Mouse (Mus musculus) spleen, adult 12 weeks (tissue): ENCODE measurements around the gene Rere.
"Not testable (repeated sequence)": the region's sequence is repeated elsewhere in the genome, so short reads cannot be mapped to it uniquely, and the experiment has no call there.

ENCODE experiments used
- DNase-seq: peaks from one replicate; pipeline ENCODE4 v3.0.0; 2022; ENCODE audit warnings: low spot score

Gene Rere

DNA sequence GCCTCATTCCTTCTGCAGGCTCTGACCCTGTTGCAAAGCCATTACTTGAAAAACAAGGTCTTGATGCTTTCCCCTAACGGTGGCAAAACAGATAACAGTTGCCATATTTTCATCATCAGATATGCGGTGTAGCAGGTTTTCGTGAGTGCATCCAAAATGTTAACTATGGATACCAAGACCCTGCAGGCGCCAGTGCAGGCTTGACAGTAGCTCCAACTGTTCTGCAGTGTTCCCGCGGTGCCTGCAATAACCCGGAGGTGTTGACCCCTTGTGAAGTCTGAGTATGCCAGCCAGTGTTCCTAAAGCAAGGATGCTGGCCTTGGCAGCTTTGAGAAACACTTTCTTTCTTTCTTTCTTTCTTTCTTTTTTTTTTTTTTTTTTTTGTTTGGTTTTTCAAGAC is 26.3 kb upstream of the Rere start:
- no peak for DNase-seq

GRCm38 (mm10) chr4:150257252-150258204 is 23.9 kb upstream of the Rere start:
- DNase-seq, result peak; percentile 56

DNA sequence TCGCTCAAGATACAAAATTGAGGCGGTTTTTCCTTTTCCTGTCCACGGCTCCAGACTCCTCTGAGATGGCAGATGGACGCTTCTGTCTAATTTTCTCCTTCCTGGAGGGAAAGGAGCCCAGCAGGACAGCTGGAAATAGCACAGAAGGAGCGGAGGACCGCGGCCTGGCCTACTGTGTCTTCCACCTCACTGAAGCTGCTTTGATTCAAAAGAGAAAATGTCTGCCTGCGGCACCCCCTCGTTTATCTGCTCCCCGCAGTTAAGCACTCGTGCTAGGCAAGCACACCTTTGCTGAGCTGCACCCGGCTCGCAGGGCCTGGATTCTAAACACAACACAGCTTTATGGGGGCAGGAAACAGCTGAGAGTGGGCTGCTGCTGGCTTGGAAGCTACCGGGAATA is 23.1 kb upstream of the Rere start:
- DNase-seq, result no peak

DNA sequence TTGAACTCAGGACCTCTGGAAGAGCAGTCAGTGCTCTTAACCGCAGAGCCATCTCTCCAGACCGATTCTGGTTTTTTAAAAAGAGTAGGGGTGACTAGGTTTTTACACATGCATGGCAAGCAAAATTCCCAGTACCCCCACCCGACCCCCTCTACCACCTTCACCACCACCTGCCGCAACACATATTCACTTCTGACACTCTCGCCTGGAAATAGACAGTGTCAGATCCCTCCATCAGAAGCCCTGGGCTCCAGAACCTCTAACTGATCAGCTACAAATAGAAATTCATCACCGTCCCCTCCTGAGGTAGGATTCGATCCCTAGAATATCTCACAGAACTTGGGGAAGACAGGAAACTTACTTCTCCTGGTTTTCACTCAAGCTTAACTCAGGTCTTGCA is 21.9 kb upstream of the Rere start:
- DNase-seq, result no peak

- DNase-seq, result no peak
These were observed 21.3 kb upstream of the Rere start for GRCm38 (mm10) chr4:150260111-150260510.

DNA sequence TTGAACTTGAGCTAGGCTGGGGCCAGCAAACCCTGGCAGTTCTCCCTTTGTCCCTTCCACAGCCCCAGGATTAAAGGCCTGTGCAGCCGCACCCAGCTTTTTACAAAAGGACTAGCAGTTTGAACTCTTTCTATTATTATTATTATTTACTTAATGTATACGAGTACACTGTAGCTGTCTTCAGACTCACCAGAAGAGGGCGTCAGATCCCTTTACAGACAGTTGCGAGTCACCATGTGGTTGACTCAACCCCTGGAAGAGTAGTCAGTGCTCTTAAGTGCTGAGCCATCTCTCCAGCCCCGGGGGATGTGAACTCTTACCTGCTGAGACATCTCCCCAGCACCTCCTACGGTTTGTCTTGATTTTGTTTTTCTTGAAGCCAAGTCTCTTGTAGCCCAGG is 20.7 kb upstream of the Rere start:
- DNase-seq, result no peak

DNA sequence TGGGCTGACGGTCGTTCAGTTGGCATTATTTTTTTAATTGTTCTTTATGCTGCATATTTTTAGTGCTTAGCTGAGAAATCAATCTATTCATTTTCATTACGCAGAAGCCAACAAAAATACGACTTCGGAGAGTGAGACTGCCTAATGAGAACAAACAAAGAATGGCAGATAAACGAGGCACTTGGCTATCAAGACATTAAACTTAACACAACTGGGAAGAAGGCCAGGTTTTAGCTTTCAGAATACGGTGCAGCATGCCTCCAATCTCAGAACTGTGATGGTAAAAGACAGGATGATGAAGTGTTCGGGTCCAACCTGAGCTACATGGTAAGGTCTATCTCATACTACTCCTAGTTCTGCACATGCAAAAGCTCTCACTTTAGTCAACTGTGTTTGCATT is 19.1 kb upstream of the Rere start:
- no peak for DNase-seq

DNA sequence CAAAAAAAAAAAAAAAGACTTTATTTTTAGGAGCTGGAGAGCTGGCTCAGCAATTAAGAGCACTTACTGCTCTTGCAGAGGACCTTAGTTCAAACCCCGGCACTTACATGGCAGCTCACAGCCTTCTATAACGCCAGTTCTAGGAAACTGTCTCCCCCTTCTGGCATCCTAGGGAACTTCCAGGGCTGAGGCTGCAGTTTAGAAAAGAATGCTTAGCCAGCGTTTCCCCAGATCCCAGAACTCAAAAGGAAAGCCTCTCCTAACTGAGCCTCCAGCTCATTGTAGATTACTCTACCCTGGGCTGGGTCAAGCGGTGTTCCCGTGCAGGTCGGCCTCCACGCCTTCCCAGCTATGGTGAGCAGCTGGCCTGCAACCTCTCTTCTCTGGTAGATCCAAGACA is 16.5 kb upstream of the Rere start:
- no peak for DNase-seq

- DNase-seq, result no peak
These were observed 16.0 kb upstream of the Rere start for GRCm38 (mm10) chr4:150265471-150265870.

- no peak for DNase-seq
These were observed 14.7 kb upstream of the Rere start for GRCm38 (mm10) chr4:150266655-150267223.

- no peak for DNase-seq
These were observed 12.5 kb upstream of the Rere start for GRCm38 (mm10) chr4:150268674-150269653.

DNA sequence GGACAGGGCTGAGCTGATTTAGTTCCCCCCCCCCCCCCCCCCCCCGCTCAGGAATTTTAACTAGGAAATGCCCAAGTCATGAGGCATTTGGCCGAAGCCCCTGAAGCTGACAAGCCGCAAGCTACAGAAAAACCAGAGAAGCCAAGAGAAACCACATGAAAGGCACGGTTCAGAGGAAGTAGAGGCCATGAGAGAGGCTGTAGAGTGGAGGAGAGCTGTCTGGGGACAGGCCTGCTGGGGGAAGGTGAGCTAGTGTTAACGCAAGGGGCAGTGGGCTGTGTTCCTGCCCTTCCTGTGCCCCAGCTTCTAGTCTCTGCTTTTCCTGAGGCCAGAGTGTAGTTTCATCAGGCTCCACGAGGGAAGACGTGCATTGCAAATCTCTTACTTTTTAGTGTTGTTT is 11.8 kb upstream of the Rere start:
- no peak for DNase-seq

DNA sequence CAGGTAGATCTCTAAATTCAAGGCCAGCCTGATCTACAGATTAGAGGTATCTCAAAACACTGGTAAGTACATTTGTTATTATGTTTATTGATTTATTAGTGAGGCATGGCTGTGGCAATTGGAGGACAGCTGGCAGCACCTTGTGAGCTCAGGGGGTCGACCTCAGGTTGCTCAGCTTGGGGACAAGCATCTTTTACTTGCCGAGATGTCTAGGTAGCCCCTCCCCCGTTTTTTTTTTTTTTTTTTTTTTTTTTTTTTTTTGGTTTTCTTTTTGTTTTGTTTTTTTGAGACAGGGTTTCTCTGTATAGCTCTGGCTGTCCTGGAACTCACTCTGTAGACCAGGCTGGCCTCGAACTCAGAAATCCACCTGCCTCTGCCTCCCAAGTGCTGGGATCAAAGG is 10.7 kb upstream of the Rere start:
- not testable (repeated sequence) for DNase-seq

DNA sequence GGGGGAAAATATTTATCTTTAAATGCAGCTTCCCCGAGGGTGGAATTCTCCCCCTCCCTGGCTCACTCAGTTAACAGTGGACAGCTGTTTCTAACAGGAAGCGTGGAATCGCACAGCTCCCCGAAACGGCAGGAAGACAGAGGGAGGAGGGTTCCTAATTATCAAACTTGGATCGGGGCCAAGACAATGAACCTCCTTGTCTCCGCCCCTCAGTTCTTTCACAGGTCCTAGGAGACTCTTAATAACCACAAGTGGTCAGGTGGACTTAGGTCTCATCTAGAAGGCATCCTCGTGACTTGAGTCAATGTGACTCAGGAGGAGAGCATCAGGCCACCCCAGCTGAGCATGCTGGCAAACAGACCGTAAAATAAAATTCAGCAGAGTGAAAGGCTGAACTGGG is 8.7 kb upstream of the Rere start:
- DNase-seq, result no peak

GRCm38 (mm10) chr4:150275531-150275930 is 5.9 kb upstream of the Rere start:
- no peak for DNase-seq

DNA sequence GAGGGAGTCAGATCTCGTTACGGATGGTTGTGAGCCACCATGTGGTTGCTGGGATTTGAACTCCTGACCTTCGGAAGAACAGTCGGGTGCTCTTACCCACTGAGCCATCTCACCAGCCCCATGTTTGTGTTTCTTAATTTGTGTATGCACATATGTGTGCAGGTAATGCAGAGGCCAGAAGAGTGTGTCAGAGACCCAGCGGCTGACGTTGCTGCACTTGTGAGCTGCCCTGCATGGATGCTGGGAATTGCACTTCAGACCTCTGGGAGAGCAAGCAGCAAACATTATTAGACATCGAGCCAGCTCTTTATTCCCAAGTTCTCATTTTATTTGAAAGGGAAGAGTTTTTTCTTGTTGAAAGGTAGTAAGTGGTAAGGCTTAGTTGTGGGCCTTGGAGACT is 2.1 kb upstream of the Rere start:
- not testable (repeated sequence) for DNase-seq

DNA sequence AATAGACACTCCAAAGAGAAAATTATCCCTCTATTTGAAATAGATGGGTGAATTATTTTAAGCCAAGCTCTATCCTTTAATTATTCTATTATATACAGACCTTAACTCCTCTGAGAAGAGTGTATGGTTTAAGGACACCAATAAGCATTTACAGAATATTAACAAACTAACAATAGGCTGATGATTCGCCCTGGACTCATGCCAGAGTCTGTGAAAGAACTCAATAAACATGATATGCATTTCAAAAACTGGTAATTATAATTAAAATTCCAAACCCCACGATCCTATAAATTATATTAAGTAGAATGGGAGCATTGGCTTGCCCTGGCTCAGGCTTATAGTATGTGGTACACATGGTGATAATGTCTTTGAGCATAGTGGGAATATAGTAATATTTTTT is 1.4 kb upstream of the Rere start:
- DNase-seq, result no peak

GRCm38 (mm10) chr4:150280459-150280858 is 987 bp upstream of the Rere start:
- DNase-seq, result no peak

DNA sequence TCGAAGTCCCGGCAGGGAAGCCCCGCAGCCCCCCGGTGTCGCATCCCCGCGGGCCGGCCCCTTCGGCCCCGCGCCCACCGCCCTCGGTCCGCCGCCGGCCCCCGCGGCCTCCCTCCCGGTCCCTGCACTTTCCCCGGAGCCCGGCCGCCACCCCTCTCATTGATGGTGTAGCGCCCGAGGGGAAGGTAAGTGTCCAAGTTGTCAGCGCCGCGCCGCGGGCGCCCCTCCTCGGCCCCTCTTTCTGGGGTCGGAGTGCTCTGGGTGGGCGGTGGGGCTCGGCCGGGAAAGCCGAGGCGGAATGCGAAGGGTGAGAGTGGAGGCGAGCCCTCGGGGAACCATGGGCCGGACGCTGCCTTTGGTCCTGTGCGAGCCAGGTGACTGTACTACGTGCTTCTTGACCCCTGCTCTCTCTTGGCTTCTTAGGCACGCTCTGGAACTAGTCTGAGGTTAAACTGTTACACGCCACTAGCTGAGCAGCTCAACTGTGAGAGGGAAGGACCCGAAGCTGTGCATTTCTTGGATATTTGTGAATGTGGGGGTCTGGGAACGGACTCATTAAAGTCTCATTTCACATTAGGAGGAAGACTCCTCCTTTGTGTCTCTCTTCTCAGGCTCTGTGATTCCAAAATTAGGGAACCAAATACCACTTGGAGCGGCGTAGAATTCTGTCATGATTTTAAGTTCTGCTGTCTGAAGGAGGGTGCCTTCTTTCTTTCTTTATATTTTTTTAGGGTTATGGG is 615 bp downstream of the Rere start:
- DNase-seq, result no peak

DNA sequence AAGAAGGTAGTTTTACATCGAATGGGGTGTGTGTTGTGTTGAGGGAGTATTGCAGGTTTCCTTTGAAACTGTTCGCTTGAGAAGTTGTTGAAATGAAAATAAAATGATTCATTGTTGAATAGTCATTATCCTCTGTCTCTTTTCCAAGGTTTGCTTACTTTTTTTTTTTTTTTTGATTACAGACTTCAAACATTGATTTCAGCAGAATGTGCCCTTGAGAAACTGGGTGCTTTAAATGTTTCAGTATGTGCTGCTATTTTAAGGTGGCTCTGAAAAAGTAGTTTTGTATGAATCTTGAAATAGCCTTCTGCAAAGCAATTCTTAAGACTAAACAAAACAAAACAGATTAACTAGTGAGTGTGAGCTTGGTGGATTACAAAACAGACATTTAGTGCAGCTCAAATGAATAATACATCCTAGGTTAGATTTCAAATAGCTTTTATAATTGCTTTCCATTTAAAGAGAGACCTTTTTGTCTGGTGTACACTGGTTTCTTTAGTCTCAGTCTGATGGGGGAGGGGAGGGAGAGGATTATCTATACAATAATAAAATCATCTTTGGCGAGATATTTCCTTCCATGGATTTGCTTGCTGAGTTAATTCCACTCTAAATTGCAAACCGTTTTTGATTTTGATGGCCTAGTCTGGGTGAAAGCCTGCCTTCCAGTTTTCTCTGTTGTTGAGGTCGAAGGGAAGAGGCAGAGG is 1.3 kb downstream of the Rere start:
- no peak for DNase-seq

DNA sequence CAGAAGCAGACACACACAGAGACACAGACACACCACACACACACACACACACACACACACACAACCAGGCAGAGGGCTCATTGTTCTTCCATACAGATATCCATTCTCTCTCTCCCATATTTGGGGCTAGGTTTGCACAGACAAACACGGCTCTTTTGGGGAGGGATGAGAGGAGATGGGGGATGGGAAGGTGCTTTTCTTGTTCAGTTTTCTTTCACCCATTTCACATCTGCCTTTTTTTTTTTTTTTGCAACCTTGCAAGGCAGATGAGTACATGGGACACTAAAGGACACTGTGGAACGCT is 1.8 kb downstream of the Rere start:
- no peak for DNase-seq
